Mouse (Mus musculus) lung, postnatal 0 days (tissue): ENCODE measurements around the gene Kif2a.

Experiments used
- CTCF ChIP-seq: IDR thresholded peaks from 2 replicates; pipeline ENCODE4 v1.5.1; 2016; ENCODE audit warnings: antibody characterized with exemption, mild to moderate bottlenecking
- EP300 ChIP-seq: IDR thresholded peaks from 2 replicates; pipeline ENCODE4 v1.6.1; 2016; ENCODE audit warnings: antibody characterized with exemption, mild to moderate bottlenecking, control low read depth

DNA sequence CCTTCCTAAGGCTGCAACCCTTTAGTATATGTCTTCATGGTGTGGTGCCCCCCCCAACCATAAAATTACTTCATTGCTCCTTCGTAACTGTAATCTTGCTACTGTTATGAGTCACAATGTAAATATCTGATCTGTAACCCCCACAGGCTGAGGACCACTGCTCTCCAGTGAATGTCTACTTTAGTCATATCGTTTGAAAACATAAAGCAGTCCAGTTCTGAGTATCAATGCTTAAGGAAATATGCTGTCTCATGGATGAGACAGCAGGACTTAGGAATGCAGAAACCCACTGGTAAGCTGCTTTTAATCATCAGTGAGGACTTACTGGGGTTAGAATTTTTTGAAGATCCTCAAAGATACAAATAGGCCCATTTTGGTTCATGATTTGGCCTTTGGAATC is 2.5 kb downstream of the Kif2a start:
- TF ChIP-seq CTCF = no peak
- no peak for TF ChIP-seq EP300
